Mouse (Mus musculus): ENCODE measurements at regions not wholly inside any gene's neighbourhood (a gene's known extent, or its start where the extent isn't known, plus 50 kb on each side); places are given as distances from the start of the nearest gene placed in this dataset.

DNA sequence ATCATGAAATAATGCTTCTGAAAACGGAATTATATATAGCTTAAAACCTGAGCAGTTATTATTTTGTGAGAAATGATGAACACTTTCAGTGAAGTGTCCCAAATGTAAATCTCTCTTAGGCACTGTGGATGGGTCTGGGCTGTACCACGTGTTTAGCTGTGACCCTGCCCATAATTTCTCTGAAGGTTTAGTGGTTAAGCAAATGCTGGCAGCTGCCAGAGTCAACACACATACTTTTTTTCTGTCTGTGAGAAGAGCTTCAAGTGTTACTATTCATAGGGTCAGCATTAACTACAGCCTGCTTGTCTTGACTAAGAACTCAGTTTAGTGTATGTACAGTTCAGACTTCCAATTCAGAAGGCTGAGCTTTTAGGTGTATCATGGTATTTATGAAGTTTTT lies 126.8 kb upstream of the Rnpc3 start:
- WGBS, result 52% methylated on average over 2 of the region's 2 CpGs
- peak; percentile 73 for DNase-seq (ENCODE audit: low spot score)
- Histone ChIP-seq H3K27me3 (ENCODE audit: insufficient read depth, poor library complexity, severe bottlenecking) (no peaks in the 10 kb centered on the region), H3K4me1 (no peaks in the 10 kb centered on the region), H3K4me3 (no peak overlapping the region), H3K36me3 (no peaks in the 10 kb centered on the region), H3K9me3 (no peaks in the 10 kb centered on the region), H3K27ac (no peak overlapping the region)

Data from heart, embryonic 10.5 days (tissue).